Mouse (Mus musculus) Muller cell, postnatal 12 days (primary cell): ENCODE measurements at regions not wholly inside any gene's neighbourhood (a gene's known extent, or its start where the extent isn't known, plus 50 kb on each side); places are given as distances from the start of the nearest gene placed in this dataset.

Experiments
- DNase-seq: peaks from one replicate; pipeline ENCODE4 v3.0.0-alpha.2; 2015; ENCODE audit errors: inconsistent ontology term

- DNase-seq: no peak
Observed at GRCm38 (mm10) chr6:134320379-134320932, 75.7 kb upstream of the Bcl2l14 start.

GRCm38 (mm10) chr6:134324001-134324400, 72.1 kb upstream of the Bcl2l14 start:
- DNase-seq: no peak

- no peak for DNase-seq
Observed at GRCm38 (mm10) chr6:134325564-134325963, 70.6 kb upstream of the Bcl2l14 start.

GRCm38 (mm10) chr6:134329550-134330299, 66.4 kb upstream of the Bcl2l14 start:
- peak; percentile 3 for DNase-seq

- no peak for DNase-seq
Observed at GRCm38 (mm10) chr6:134330300-134330640, 65.8 kb upstream of the Bcl2l14 start.

- DNase-seq: no peak
Observed at GRCm38 (mm10) chr6:134332718-134333432, 63.2 kb upstream of the Bcl2l14 start.

- no peak for DNase-seq
Observed at GRCm38 (mm10) chr6:134335711-134336110, 60.4 kb upstream of the Bcl2l14 start.

GRCm38 (mm10) chr6:134342796-134343605, 53.1 kb upstream of the Bcl2l14 start:
- no peak for DNase-seq

GRCm38 (mm10) chr6:134343606-134343901, 52.6 kb upstream of the Bcl2l14 start:
- no peak for DNase-seq
